Comparison of ENCODE assay signal across 9 mouse cellular contexts in genomic region chr15:94659112-94659437, GRCm38 (mm10). TPM values are rescaled to one million over a fixed set of nuclear protein-coding genes. Genes with fewer than 3 reads are reported as not detected.
DNase-seq lines count a peak whose midpoint lies in the region; ATAC-seq and TF ChIP-seq lines count a peak whose summit lies in the region.
"Had no signal": no experiment of that assay in that cellular context is flagged by ENCODE, and none has a peak within 500 bp of the region (broad histone marks: within the 10 kb centered on the region; RNA-seq: fewer than 3 reads in every experiment).

No protein-coding gene starts in this region.

- H3K9ac ChIP-seq in forebrain, embryonic 12.5 days, result no peak overlapping the region
- H3K9ac ChIP-seq in limb, embryonic 12.5 days (replicated peaks), result no peak overlapping the region
- no peak overlapping the region for H3K9ac ChIP-seq in heart, embryonic 12.5 days
- no peak overlapping the region for H3K9ac ChIP-seq in stomach, postnatal 0 days (ENCODE audit: low read length)
- H3K9ac ChIP-seq: stomach, embryonic 15.5 days had no signal

- no peaks in the 10 kb centered on the region for H3K36me3 ChIP-seq in forebrain, embryonic 12.5 days (replicated peaks)
- H3K36me3 ChIP-seq in limb, embryonic 12.5 days, result no peaks in the 10 kb centered on the region
- no peaks in the 10 kb centered on the region for H3K36me3 ChIP-seq in heart, embryonic 12.5 days
- no peaks in the 10 kb centered on the region for H3K36me3 ChIP-seq in stomach, postnatal 0 days (ENCODE audit: control insufficient read depth, insufficient read depth, low read length)
- H3K36me3 ChIP-seq: stomach, embryonic 15.5 days had no signal

- DNase-seq in Muller cell, postnatal 12 days (ENCODE audit: inconsistent ontology term), result peak; percentile 31
- DNase-seq in cerebellum, adult 18-20 months, result peak; percentile 42 to 48
- no peak for DNase-seq in lung, postnatal 36 days
- no peak for DNase-seq in stomach, postnatal 0 days (ENCODE audit: low spot score)
- no peak for DNase-seq in right cerebral cortex, adult 2 months (ENCODE audit: low spot score in 2 of 2)

- no peaks in the 10 kb centered on the region for H3K9me3 ChIP-seq in forebrain, embryonic 12.5 days
- no peaks in the 10 kb centered on the region for H3K9me3 ChIP-seq in limb, embryonic 12.5 days
- no peaks in the 10 kb centered on the region for H3K9me3 ChIP-seq in heart, embryonic 12.5 days (replicated peaks)
- H3K9me3 ChIP-seq in stomach, postnatal 0 days (ENCODE audit: control insufficient read depth, low read length), result no peaks in the 10 kb centered on the region
- H3K9me3 ChIP-seq: stomach, embryonic 15.5 days had no signal

- WGBS in forebrain, embryonic 12.5 days, result 34% methylated on average over 6 of the region's 6 CpGs
- 26% methylated on average over 6 of the region's 6 CpGs for WGBS in limb, embryonic 12.5 days
- 65% methylated on average over 6 of the region's 6 CpGs for WGBS in heart, embryonic 12.5 days
- 54% methylated on average over 6 of the region's 6 CpGs for WGBS in stomach, postnatal 0 days

- no peak overlapping the region for H3K4me3 ChIP-seq in forebrain, embryonic 12.5 days (replicated peaks)
- no peak overlapping the region for H3K4me3 ChIP-seq in limb, embryonic 12.5 days (replicated peaks)
- H3K4me3 ChIP-seq in heart, embryonic 12.5 days, result no peak overlapping the region
- no peak overlapping the region for H3K4me3 ChIP-seq in stomach, postnatal 0 days (ENCODE audit: low read depth, low read length)
- H3K4me3 ChIP-seq: stomach, embryonic 15.5 days had no signal

- H3K27ac ChIP-seq in forebrain, embryonic 12.5 days, result no peak overlapping the region
- peak overlapping the region; percentile 80 for H3K27ac ChIP-seq in limb, embryonic 12.5 days
- H3K27ac ChIP-seq in heart, embryonic 12.5 days (ENCODE audit: poor library complexity, severe bottlenecking), result no peak overlapping the region
- H3K27ac ChIP-seq in stomach, postnatal 0 days (replicated peaks), result no peak overlapping the region
- H3K27ac ChIP-seq: stomach, embryonic 15.5 days had no signal

- no peak for TF ChIP-seq EP300 in stomach, postnatal 0 days (optimal IDR thresholded peaks at IDR 0.05)

- H3K4me1 ChIP-seq in forebrain, embryonic 12.5 days, result peaks cover 17% of the 10 kb centered on the region
- H3K4me1 ChIP-seq in limb, embryonic 12.5 days (replicated peaks), result peaks cover 48% of the 10 kb centered on the region
- peaks cover 5% of the 10 kb centered on the region; the same call in 1 of the 2 replicates for H3K4me1 ChIP-seq in heart, embryonic 12.5 days (replicated peaks)
- no peaks in the 10 kb centered on the region for H3K4me1 ChIP-seq in stomach, postnatal 0 days (replicated peaks; ENCODE audit: control insufficient read depth, insufficient read depth)

- no peak overlapping the region for H3K4me2 ChIP-seq in forebrain, embryonic 12.5 days
- no peak overlapping the region for H3K4me2 ChIP-seq in limb, embryonic 12.5 days
- H3K4me2 ChIP-seq in heart, embryonic 12.5 days, result no peak overlapping the region
- H3K4me2 ChIP-seq in stomach, postnatal 0 days (replicated peaks; ENCODE audit: low read depth), result no peak overlapping the region
- H3K4me2 ChIP-seq: stomach, embryonic 15.5 days had no signal

- no peak for TF ChIP-seq CTCF in stomach, postnatal 0 days (IDR thresholded peaks at IDR 0.05; ENCODE audit: low read depth)

- ATAC-seq in forebrain, embryonic 12.5 days (ENCODE audit: low FRiP score), result 0 out of 2 replicates have a peak, but pooled peaks have one; percentile 46
- no peak; the same call in 1 of the 2 replicates for ATAC-seq in limb, embryonic 12.5 days (ENCODE audit: insufficient number of reproducible peaks, insufficient read depth, low FRiP score, low TSS enrichment, low read depth)
- ATAC-seq in heart, embryonic 12.5 days (ENCODE audit: insufficient number of reproducible peaks, low FRiP score), result no peak
- no peak for ATAC-seq in stomach, postnatal 0 days (ENCODE audit: low FRiP score, low TSS enrichment)

- H3K27me3 ChIP-seq in forebrain, embryonic 12.5 days, result 0 out of 2 replicates have a peak, but pooled peaks cover 1% of the 10 kb centered on the region
- no peaks in the 10 kb centered on the region; the same call in 1 of the 2 replicates for H3K27me3 ChIP-seq in limb, embryonic 12.5 days
- 0 out of 2 replicates have a peak, but pooled peaks cover 3% of the 10 kb centered on the region for H3K27me3 ChIP-seq in heart, embryonic 12.5 days (replicated peaks)
- H3K27me3 ChIP-seq in stomach, postnatal 0 days (ENCODE audit: control insufficient read depth, insufficient read depth, low read length), result no peaks in the 10 kb centered on the region
- H3K27me3 ChIP-seq: stomach, embryonic 15.5 days had no signal

RNA-seq across cellular contexts. Expression of gene Tmem117, which starts 30.0 kb away (rescaled TPM):
- polyA plus RNA-seq in forebrain, embryonic 12.5 days (2016; fragmentation: Nextera tagmentation; extraction: Ambion mirVana), result 0.78 and 1.2 TPM in 2 replicates
- polyA plus RNA-seq in limb, embryonic 12.5 days (2016; fragmentation: Nextera tagmentation; extraction: Ambion mirVana), result 3.4 and 3.7 TPM in 2 replicates
- 1.1 and 1.7 TPM in 2 replicates for polyA plus RNA-seq in heart, embryonic 12.5 days (2016; fragmentation: Nextera tagmentation; extraction: Ambion mirVana)
- polyA plus RNA-seq in stomach, postnatal 0 days (2015; fragmentation: Nextera tagmentation; extraction: Ambion mirVana), result 5.6 and 5.9 TPM in 2 replicates

Comparison
In these comparisons a context has a peak if more than half of its experiments do, and no peak if none do; other contexts are left out.
1. DNase-seq: peak in Muller cell, postnatal 12 days (single experiment) and cerebellum, adult 18-20 months (2 of 2); none in lung, postnatal 36 days (single experiment), stomach, postnatal 0 days (single experiment) and right cerebral cortex, adult 2 months (0 of 2).